Mouse (Mus musculus) gastrocnemius, adult 18-20 months (tissue): ENCODE data around the gene Gpr171. TPM values are rescaled to one million over a fixed set of nuclear protein-coding genes. Genes with fewer than 3 reads are reported as not detected.

ENCODE experiments used
- DNase-seq: peaks from one replicate; pipeline ENCODE4 v3.0.0; 2021; ENCODE audit warnings: low spot score
- total RNA-seq, 2 experiments: library from RNA; stranded (reverse); gene quantifications; 2 replicates each; pipeline ENCODE4 v1.2.3; 2021

The Gpr171 gene
- total RNA-seq, 2 experiments from 2014 or later, result 0.09 TPM; not detected in 1

DNA sequence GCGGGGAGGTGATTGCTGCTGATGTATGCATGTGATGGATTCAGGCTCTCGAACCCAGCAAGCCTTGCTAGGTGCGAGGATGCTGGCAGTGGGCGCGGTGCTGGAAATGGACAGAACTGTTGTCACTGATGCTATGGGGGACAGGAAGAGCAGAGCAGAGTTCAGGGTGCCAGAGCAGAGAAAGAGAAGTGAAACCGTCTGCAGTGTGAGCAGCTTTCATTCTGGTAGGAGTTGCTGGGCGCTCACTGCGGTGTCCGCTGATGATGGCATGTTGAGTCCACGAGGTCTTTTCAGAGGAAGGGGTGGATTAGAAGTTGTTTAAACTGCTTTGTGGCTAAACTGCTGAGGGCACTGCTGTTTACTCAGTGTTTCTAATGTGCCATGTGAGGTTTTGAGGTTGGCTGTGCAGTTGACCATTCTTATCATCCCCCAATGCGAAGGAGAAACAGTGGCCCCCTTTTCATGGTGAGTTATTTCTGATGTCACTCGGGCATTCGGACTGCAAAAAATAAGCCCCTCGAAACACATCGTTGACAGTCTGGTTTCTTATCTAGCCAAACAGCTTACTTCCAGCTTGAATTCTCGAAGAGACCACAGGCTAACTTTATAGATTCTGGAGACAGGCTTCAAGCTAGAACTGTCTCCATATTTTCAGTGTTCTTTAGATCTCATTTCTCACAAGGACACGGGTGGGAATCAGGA lies 46.6 kb downstream of the Gpr171 start:
- DNase-seq, result no peak

Other genes with a start within 250 kb of the Gpr171 start
- not detected for gene Clrn1, start 216.5 kb downstream of the Gpr171 start, total RNA-seq
- under 1 TPM; 0.27 to 0.45 TPM for gene Med12l, start 96.0 kb downstream of the Gpr171 start, total RNA-seq
- gene P2ry14, start 51.8 kb upstream of the Gpr171 start, total RNA-seq, result 1 to 10 TPM; 1.2 to 1.8 TPM
- not detected for gene Gpr87, start 93.3 kb upstream of the Gpr171 start, total RNA-seq
- under 1 TPM in 1 of 2 experiments, not detected in 1; 0.33 TPM for gene P2ry13, start 109.1 kb upstream of the Gpr171 start, total RNA-seq
- gene P2ry12, start 161.1 kb upstream of the Gpr171 start, total RNA-seq, result under 1 TPM; 0.27 to 0.69 TPM
- 1 to 10 TPM; 1.6 to 3.2 TPM for gene Igsf10, start 242.6 kb upstream of the Gpr171 start, total RNA-seq